Mouse (Mus musculus): ENCODE measurements around the gene Fgfr2.
A peak's percentile ranks its signal among the peaks of the same experiment; 100 is the strongest.

The Fgfr2 gene

DNA sequence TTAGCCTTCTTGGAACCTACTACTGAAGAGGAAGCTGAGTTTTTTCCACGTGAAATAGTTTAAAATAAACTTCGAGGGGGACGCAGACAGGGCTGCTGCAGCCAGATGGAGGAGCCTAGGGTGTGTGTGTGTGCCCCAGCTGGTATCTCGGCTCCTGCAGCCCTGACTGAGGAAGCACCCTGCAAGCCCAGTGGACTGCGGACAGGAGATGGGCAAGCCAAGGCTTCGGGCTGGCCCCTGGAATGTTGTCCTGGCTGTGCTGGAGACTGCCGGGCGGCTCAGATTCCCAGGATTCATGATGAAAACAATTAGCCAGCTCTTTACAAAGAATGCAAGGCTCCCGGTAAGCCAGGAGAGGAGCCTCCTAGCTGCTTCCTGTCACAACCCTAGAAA lies 465.1 kb downstream of the Fgfr2 start:
- DNase-seq (ENCODE audit: low spot score), result no peak

DNA sequence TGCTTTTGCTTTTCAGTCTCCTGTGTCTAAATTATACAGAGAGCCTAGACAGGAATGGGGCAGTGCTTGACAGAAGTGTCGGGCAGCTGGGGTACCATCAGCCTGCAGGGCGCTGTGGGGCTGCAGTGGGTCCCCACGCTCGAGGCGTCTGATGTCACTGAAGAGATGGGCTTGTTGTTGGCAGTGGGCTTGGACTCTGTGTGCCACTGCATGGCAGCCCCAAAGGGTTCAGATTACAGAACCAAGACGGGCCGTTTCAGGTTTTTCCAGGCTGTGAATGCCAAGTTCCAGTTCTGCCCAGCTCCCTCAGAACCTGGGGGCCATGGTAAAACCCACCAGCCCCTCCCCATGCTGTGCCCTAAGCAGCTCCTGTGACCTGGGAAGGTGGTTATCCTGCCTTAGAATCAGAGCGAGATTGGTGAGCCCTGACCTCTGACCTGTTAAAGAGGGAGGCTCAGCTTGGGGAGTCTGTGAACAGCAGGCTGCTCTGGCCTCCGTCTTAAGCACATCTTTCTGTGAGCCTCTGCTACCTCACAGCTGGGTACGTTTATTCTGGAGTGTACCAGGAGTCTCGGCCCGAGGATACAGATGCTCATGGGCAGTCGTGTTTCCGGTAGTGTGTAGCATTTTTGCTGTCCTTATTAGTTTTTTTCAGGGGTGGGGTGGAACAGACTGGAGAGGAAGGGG lies 465.6 kb downstream of the Fgfr2 start:
- DNase-seq (ENCODE audit: low spot score), result no peak

DNA sequence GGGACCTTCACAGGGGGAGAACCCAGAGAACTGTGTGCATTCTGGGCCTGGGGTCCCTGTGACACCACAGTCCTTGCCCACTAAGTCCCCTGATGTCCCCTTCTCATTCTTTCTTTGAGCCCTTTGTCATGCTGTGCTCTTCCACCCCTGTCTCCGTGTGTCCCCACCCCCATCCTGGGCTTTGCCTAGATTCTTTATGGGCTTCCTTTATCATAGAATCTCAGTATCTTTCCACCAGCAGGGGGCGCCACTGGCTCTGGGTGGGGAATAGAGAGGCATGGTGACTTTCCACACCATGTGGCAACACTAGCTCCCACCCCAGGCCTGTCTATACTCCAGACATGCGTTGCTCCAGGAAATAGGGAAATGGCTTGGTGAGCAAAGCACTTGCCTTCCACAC lies 466.6 kb downstream of the Fgfr2 start:
- DNase-seq (ENCODE audit: low spot score), result peak; percentile 94

DNA sequence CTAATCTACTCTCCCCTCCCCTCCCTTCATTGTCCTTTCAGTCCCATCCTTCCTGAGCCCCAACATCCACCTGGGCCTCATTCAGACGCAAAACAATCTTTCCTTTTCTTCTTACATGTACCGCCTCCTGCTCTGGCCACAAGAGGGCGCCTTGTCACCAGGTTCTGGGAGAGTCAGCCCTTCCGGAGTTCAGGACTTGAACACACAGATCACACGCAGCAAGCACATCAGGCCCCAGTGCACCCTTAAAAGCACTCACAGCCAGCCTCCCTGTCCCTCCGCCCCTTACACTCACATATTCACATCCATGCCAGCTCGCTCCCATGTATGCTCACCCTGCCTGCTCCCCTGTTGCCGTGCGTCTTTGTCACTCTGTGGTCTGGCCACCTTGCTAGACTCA lies 467.1 kb downstream of the Fgfr2 start:
- peak; percentile 92 for DNase-seq (ENCODE audit: low spot score)

DNA sequence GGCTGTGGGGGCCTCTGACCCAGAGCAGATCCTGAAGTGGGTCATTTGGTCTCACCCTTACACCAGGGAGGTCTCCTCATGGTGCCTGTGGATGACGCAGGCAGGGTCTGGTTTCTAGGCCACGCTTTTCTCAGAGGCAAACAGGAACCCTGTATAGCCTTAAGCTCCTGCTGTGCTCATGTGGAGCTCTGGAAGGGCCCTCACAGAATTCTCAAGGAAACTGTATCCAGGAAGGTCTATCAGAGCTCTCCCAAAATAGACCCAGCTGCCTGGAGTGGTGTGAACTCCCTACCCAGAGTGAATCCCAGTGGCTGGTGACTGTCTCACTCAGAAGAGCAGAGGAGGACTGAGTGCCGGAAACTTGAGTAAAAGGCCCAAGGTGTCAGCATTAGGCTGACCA lies 468.7 kb downstream of the Fgfr2 start:
- DNase-seq (ENCODE audit: low spot score), result no peak

DNA sequence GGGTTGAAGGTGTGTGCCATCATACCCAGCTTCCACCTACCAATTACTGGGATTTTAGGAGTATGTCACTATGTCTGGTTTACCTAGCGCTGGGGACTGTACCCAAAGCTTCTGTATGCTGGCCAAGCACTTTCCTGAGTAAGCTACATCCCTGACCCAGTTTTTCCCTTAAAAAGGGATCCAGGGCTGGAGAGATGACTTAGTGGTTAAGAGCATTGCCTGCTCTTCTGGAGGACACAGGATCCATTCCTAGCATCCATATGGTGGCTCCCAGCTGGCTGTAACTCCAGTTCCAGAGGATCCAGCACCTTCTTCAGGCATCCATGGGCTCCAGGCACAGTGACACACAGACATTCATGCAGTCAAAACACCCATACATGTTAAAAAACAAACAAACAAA lies 476.6 kb downstream of the Fgfr2 start:
- DNase-seq (ENCODE audit: low spot score), result no peak

DNA sequence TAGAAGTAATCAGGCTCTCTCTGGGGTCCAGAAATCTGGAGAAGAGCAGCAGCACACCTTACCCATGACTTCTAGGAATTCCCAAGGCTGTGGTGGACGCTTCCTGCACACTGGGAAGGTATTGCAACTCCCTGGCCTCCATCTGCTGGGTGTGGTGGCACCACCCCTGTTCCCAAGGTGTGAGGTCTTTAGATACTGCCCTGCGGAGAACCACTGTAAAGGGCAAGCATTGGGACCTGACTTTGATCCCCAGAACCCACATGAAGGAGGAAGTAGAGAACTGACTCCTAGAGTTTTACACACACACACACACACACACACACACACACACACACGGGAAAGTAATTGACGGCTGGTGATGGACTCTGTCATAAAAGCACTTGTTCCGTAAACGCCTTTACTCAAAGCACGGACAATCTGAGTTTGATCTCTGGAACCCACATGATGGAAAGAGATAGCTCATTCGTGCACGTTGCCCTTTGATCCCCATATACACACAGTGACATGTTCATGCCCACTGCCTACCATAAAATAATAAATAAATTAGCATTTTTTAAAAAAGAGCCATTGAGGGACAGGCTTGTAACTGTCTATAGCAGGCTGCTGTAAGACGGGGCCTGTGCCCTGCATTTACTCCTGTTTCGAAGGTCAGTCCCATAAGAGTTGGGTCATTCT lies 478.4 kb downstream of the Fgfr2 start:
- no peak for DNase-seq (ENCODE audit: low spot score)

DNA sequence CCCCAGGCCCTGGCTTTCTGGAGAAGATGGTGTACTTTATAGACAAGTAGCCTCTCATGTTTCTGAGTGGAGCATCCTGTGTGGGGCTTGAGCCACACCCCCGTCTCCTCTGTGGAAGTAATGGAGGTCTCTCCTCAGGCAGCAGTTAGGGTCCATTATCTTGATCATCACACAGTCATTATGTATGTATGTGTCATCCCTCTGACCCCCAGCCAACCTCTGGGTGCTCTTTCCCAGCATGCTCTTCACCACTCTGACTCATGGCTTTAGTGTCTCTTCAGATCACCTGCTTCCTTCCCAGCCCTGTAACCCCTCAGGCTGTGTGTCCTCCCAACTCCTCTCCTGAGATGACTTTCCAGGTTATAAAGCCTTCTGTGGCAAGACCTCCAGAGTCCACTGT lies 481.5 kb downstream of the Fgfr2 start:
- DNase-seq (ENCODE audit: low spot score), result no peak

DNA sequence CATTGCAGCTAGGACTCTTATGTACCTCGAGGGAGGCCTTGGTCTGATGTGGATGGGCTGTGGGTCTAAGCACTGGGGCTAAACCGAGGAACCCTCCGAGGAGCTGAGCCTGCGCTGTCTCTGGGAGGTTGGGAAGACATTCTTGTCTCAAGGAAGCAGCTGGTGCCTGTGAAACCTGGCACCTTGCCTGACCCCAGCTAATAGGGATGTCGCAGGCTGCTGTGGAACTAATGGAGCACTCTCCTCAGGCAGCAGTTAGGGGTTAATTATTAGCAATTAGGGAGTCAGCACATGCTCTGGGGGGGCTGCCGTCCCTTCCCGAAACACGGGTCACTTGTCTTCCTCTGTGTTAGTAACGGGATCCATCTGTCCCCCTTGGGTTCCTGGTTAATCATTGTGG lies 482.2 kb downstream of the Fgfr2 start:
- DNase-seq (ENCODE audit: low spot score), result no peak

DNA sequence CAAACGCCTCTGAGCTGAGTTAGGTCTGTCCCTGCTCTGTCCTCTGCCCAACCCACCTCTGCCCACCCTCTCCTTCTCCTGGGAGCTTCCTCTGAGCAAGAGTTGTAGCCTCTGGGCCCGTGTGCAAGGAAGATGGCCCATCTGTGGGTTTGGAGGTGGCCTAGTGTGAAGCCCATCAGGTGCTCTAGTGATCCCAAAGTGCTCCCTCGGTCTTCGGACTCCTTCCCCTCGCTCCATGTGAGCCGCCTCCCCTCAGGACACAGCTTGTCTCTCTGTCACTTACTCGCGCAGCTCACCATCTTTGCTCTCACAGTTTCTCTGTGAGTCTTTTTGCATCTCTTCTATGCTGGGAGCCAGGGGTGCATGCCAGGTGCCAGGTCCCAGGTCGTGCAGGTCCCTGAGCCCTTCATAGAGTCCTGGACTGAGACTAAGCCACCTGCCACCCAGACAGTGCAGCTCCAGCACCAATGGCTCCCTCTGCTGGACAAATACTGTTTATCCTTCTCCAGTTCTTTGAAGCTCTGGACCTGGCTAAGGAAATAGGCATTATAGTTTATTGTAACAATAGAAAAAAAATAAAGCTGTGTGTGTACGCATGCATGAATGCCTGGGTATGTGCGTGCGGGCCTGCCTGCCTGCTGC lies 484.6 kb downstream of the Fgfr2 start:
- DNase-seq (ENCODE audit: low spot score), result peak; percentile 65

DNA sequence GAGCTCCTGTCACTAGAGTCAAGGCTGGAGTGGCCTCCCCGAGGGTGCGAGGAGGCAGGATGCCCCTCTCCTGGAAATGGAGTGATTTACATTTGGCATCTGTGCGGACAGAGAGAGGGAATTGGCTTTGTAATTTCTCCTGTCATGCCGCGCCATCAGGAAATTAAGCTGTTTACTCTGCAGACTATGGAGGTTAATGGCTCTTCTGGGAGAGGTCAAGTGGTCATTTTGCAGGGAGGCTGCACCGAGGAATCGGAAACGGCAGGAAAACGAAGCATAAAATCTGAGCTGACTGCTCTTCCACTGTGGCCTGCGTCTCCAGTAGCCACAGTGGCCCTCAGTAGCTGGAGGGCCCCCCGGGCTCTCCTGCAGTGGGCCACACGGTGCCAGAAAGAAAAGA lies 485.9 kb downstream of the Fgfr2 start:
- DNase-seq (ENCODE audit: low spot score), result no peak

DNA sequence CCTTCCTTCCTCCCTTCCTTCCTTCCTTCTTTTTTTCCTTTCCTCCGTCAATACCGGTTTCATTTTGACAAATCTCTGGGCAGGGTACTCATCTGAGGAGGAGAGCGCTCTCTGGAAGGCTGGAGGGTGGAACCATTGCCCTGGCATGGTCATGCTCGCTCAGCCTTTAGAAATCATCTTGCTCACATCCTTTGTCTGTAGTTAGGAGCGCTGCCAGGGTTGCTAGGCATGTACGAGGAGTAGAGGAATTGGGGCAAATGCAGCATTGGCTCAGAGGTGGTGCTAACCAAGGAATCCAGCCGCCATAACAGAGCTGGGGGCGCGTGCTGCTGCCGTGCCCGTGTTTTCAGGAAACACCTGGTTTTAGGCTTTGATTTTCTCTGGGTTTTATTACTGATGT lies 491.8 kb downstream of the Fgfr2 start:
- peak; percentile 65 for DNase-seq (ENCODE audit: low spot score)

DNA sequence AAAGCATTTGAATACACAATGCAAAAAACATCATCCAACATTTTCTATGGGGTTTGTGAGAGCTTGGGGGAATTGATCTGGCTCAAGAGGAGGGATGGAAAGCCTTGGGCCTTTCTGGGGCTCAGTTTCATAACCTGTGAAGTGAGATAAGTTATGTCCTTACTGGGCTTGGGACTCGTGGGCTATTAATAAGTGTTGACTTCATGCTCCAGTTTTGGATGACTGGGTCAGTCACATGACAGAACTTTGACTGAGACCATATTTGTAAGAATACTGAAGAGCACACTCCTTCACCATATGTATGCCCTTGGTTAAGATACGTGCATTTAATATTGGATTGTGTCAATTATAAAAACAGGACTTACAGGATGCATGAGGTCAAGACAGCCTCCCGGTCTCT lies 495.7 kb downstream of the Fgfr2 start:
- DNase-seq (ENCODE audit: low spot score), result no peak

DNA sequence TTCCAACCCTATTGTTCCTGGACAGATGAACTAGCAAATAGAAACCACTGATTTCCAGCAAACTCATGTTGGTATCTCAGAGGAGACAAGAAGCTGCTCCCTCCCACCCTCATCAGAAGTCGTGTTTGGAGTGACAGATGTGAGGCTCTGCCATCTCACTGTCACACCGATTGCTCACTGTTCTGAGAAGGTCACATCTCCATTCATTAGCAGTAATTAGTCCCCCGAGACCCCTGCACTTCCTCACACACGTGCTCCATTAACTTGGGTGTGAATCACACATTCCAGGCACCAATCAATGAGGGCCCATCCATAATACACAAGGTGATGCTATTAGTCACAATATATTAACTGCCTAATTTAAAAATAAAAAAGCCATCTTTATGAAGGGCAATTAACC lies 497.0 kb downstream of the Fgfr2 start:
- no peak for DNase-seq (ENCODE audit: low spot score)

DNA sequence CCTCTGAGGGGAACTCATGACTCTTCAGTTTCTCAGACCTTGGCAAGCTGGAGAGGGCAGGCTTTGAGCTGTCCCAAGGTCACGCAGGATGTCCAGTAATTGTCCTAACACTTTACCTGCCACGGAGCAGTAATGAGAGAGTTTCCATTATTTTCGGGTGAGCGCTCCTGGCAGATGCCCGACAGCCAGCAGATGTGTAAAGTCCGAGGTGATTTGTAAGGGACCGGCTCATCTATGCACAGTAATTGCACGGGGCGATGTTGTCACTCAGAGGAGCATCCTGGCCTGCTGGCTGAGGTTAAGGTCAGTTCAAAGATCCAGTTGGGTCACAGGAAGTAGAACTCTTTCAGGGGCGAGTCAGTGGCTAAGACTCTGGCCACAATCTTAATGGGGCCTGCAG lies 499.0 kb downstream of the Fgfr2 start:
- no peak for DNase-seq (ENCODE audit: low spot score)

DNA sequence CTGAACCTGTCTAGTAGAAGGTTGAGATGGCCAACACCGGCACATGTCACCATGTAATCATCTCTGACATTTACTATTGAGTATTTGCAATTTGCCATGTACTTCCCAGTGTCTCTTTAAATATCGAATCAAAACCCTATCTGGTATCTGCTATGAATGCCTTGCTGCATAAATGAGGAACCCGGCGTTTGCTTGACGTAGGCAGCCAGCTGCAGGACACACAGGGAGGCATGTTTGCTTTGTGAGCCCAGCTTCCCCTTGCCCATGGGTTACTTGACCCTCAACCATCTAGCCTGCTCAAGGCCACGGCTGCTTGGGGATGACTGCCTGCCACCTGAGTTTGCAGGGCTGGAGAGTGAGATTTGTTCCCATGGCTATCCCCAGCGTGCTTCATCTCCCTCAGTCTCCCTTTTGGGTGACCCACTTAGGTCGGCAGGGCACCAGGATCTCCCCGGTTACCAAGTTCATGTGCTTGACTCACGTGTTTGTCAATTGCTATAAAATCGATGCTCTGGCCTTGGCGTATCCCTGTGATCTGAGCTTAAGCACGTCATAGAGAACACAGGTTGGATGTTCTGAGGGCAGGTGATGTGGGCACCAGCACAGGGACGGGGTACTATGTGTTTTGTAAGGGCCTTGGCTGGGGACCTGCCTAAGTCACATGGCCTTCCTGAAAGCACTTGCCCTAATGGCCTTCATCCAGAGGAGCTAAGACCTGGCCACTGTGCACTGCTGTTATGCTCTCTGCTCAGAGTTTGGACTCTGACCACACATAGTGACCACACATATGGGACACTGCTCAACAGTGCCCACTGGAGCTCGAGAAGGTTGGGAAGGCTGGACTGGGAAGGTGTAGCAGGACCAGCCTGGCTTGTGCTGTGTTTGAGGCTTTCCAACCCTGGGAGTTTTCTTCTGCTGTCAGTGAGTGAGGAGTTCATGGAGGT lies 502.9 kb downstream of the Fgfr2 start:
- DNase-seq (ENCODE audit: low spot score), result no peak

DNA sequence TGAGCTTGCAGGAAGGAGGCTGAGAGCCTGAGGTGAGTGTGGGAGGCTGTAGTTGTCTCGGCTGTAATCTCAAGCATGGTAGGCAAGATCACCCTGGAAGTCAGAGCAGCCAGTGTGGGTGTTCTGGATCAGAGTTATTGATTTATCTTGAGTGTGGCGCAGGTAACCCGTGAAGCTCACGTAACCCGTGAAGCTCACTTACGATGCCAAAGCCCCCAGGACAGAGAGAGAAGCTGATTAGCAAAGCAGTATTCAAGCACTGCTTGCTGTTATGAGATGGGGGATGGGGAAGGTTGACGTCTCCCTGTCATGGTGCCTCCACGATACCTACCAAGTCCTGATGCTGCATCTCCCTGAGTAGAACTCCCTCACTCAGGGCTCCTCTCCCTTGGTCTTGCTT lies 503.6 kb downstream of the Fgfr2 start:
- no peak for DNase-seq (ENCODE audit: low spot score)

DNA sequence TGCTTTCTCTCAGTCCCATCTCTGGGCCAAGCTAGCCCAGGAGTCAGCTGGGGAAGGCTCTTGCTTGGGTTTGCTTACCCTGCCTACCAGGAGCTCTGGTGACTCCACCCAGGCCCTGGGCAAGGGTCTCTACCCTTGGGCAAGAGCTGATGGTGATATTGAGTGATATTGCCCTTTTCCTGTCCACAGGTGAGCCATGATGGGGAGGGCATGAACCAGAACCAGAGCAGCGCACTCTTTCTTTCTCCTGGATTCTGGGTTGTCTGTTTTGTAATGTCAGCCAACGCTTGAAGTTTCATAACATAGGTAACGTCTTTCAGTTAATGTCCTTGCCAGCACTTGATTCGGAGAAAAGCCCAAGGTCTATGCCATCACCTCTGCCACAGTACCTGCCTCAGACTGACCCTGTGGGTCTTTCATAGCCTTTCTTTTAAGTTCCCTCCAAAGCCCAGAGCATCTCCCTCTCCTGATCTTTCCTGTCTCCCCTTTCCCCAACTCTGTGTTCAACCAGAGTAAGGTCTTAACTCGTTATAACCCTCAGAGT lies 506.1 kb downstream of the Fgfr2 start:
- DNase-seq (ENCODE audit: low spot score), result no peak

DNA sequence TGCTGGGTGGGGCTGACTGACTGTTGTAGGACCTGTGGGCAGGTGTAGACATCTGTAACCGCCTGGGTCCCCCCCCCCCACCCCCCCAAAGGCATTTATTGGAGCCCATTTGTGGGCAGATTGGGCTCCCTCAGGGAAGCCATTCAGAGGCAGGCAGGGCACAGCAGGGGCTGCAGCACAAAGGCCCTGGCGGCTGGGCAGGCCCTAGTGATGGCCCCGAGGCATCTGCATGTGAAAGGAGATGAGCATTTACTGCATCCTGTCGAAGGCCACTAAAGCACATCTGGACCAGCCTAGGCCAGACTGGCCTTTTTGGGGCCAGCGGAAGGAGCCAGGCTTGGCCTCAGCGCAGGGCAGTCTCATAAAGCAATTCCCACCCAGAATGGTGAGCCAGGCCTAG lies 506.8 kb downstream of the Fgfr2 start:
- DNase-seq (ENCODE audit: low spot score), result no peak

DNA sequence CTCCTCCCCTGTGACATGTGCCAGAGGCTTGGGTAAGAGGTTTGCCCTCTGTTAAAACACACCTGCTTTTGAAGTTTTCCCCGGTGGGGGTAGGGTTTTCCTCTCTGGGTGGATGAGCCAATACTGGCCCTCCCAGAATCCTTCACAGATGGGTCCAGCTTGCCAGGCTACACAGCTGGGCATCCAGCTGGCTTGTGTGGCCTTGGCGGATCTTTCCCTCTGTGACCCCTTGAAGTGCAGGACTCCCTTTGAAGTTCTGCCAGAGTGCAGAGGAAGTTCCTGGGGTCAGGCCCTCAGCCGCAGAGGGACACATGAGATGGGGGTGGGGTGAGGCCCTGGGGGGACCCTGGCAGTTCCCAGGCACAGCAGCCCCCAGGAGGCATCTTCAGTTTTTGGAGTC lies 507.8 kb downstream of the Fgfr2 start:
- no peak for DNase-seq (ENCODE audit: low spot score)

DNA sequence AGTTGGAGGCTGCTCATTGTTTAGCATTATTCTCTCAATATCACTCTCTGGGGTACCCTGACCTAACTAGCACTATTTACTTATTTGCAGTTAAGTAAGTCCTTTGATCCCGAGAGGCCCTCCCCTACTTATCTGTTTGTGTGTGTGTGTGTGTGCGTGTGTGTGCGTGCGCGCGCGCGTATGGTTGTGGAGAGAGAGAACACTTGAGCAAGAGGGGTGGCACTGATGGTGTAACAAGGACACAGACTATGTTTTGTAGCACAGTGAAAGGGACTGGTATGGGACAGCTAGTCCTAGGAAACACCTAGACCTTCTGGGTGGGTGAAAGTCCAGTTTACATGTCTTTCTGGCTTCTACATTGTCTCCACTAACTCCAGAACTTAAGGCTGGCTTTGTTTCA lies 511.6 kb downstream of the Fgfr2 start:
- no peak for DNase-seq (ENCODE audit: low spot score)

All from layer of hippocampus, adult 11-12 months (tissue).